Mouse (Mus musculus) embryonic stem cell, embryonic (primary cell): ENCODE results near the gene Emg1.

Experiments used
- CTCF ChIA-PET, 4 experiments: fragments of 300-600 bp in 2 of 4; fragments of 350-600 bp in 2 of 4; sonication (Branson Sonifier 250); formaldehyde crosslinking; loops; one replicate each; lab custom pipeline; 2022; ENCODE audit warnings: inconsistent platforms in 2 of 4; lab: Charles Lee
- POLR2A ChIA-PET, 4 experiments: fragments of 300-600 bp in 2 of 4; fragments of 350-600 bp in 2 of 4; sonication (Branson Sonifier 250); formaldehyde crosslinking; loops; one replicate each; lab custom pipeline; 2022; ENCODE audit warnings: antibody characterized with exemption in 4 of 4, inconsistent platforms in 1 of 4; lab: Charles Lee

The Emg1 gene

GRCm38 (mm10) chr6:124745490-124746295, 33.7 kb upstream of the Emg1 start:
- ChIA-PET POLR2A (interaction anchor here (0.6 to 23.3 kb wide), 88 partner anchors 11 to 825 kb away, joined by 3 to 686 read pairs (median 4); partner anchors contain the start of genes Atn1 (in 3 of the 4), Cdca3 (in 3 of the 4), Emg1 (in 3 of the 4) and Gm45234 (in 3 of the 4)), CTCF (interaction anchor here (0.6 to 3.4 kb wide), 44 partner anchors 10 to 273 kb away, joined by 3 to 46 read pairs (median 4); partner anchors contain the start of genes Gm45234 (in 3 of the 4), Emg1 (in 2 of the 4), Phb2 (in 2 of the 4) and Atn1 (in 1 of the 4))

GRCm38 (mm10) chr6:124744755-124745321, 32.9 kb upstream of the Emg1 start:
- ChIA-PET POLR2A (interaction anchor here (0.6 to 23.3 kb wide), 92 partner anchors 12 to 470 kb away, joined by 3 to 686 read pairs (median 4); partner anchors contain the start of genes Atn1 (in 3 of the 4), Cdca3 (in 3 of the 4), Emg1 (in 3 of the 4) and Gm45234 (in 3 of the 4)), CTCF (interaction anchor here (0.5 to 3.4 kb wide), 40 partner anchors 10 to 1960 kb away, joined by 3 to 46 read pairs (median 4); partner anchors contain the start of genes Gm45234 (in 3 of the 4), Emg1 (in 2 of the 4), Phb2 (in 2 of the 4) and Atn1 (in 1 of the 4))

GRCm38 (mm10) chr6:124743647-124744046, 31.7 kb upstream of the Emg1 start:
- ChIA-PET CTCF (interaction anchor here in 2 of 4 experiments (0.9 to 3.4 kb wide), 4 partner anchors 14 to 41 kb away, joined by 4 to 46 read pairs (median 8); partner anchors contain the start of genes Atn1 (in 1 of the 2) and Gm45234 (in 1 of the 2)), POLR2A (interaction anchor here (0.6 to 23.3 kb wide), 31 partner anchors 12 to 422 kb away, joined by 3 to 686 read pairs (median 6); partner anchors contain the start of genes Atn1 (in 3 of the 4), Gm45234 (in 3 of the 4), Cdca3 (in 2 of the 4) and Emg1 (in 2 of the 4))

GRCm38 (mm10) chr6:124742839-124743514, 31.0 kb upstream of the Emg1 start:
- CTCF ChIA-PET = interaction anchor here in 1 of 4 experiments (3.4 kb wide), 1 partner anchor 15 kb away, joined by 46 read pairs; the partner anchor contains the start of genes Atn1 and Gm45234
- POLR2A ChIA-PET = interaction anchor here (0.6 to 23.3 kb wide), 27 partner anchors 11 to 423 kb away, joined by 3 to 686 read pairs (median 6); partner anchors contain the start of genes Atn1 (in 3 of the 4), Gm45234 (in 3 of the 4), Cdca3 (in 2 of the 4) and Emg1 (in 2 of the 4)

GRCm38 (mm10) chr6:124741842-124742241, 29.9 kb upstream of the Emg1 start:
- CTCF ChIA-PET = interaction anchor here (0.6 to 2.1 kb wide), 14 partner anchors 14 to 450 kb away, joined by 3 to 12 read pairs (median 4); partner anchors contain the start of genes Cdca3 (in 1 of the 4), Emg1 (in 1 of the 4), Gm45234 (in 1 of the 4) and Mrpl51 (in 1 of the 4)
- POLR2A ChIA-PET = interaction anchor here (0.5 to 23.3 kb wide), 259 partner anchors 8 to 823 kb away, joined by 3 to 686 read pairs (median 5); partner anchors contain the start of genes Atn1 (in 4 of the 4), Emg1 (in 4 of the 4), Gm45234 (in 4 of the 4) and Phb2 (in 4 of the 4)

GRCm38 (mm10) chr6:124740888-124741761, 29.1 kb upstream of the Emg1 start, which contains the start of gene Grcc10:
TSS of gene Grcc10 (minus strand) at chr6:124741374.
- POLR2A ChIA-PET = interaction anchor here (0.5 to 23.3 kb wide), 284 partner anchors 8 to 1866 kb away, joined by 3 to 686 read pairs (median 4); partner anchors contain the start of genes Atn1 (in 4 of the 4), C1rl (in 4 of the 4), Cdca3 (in 4 of the 4) and Emg1 (in 4 of the 4)
- CTCF ChIA-PET = interaction anchor here (0.6 to 2.1 kb wide), 19 partner anchors 15 to 450 kb away, joined by 3 to 12 read pairs (median 4); partner anchors contain the start of genes Cdca3 (in 1 of the 4), Emg1 (in 1 of the 4), Gm45234 (in 1 of the 4) and Lpcat3 (in 1 of the 4)

GRCm38 (mm10) chr6:124740211-124740887, 28.4 kb upstream of the Emg1 start:
- ChIA-PET CTCF (interaction anchor here in 3 of 4 experiments (0.6 to 2.1 kb wide), 11 partner anchors 17 to 107 kb away, joined by 3 to 12 read pairs (median 5); no protein-coding TSS in a partner anchor), POLR2A (interaction anchor here (0.5 to 23.3 kb wide), 160 partner anchors 8 to 1865 kb away, joined by 3 to 686 read pairs (median 7); partner anchors contain the start of genes Atn1 (in 4 of the 4), C1rl (in 4 of the 4), Cdca3 (in 4 of the 4) and Emg1 (in 4 of the 4))

GRCm38 (mm10) chr6:124739231-124739796, 27.3 kb upstream of the Emg1 start:
- CTCF ChIA-PET = interaction anchor here in 3 of 4 experiments (1.0 to 2.1 kb wide), 11 partner anchors 20 to 266 kb away, joined by 3 to 11 read pairs (median 4); partner anchors contain the start of gene Lpcat3 (in 1 of the 3)
- POLR2A ChIA-PET = interaction anchor here (0.5 to 23.3 kb wide), 56 partner anchors 8 to 452 kb away, joined by 3 to 686 read pairs (median 6); partner anchors contain the start of genes Emg1 (in 3 of the 4), Phb2 (in 3 of the 4), Atn1 (in 2 of the 4) and Eno2 (in 2 of the 4)

- ChIA-PET POLR2A (interaction anchor here (0.5 to 23.3 kb wide), 57 partner anchors 8 to 453 kb away, joined by 3 to 686 read pairs (median 5); partner anchors contain the start of genes Emg1 (in 3 of the 4), Phb2 (in 3 of the 4), Atn1 (in 2 of the 4) and Cdca3 (in 2 of the 4)), CTCF (interaction anchor here in 3 of 4 experiments (0.9 to 2.1 kb wide), 13 partner anchors 19 to 265 kb away, joined by 3 to 11 read pairs (median 4); partner anchors contain the start of genes Emg1 (in 1 of the 3), Lpcat3 (in 1 of the 3) and Phb2 (in 1 of the 3))
Observed at GRCm38 (mm10) chr6:124738511-124739023, 26.6 kb upstream of the Emg1 start, which contains the start of gene Ptpn6. TSS of gene Ptpn6 (minus strand) at chr6:124738714.

GRCm38 (mm10) chr6:124737040-124737439, 25.1 kb upstream of the Emg1 start:
- CTCF ChIA-PET = interaction anchor here in 1 of 4 experiments (0.8 kb wide), 1 partner anchor 34 kb away, joined by 3 read pairs; no protein-coding TSS in a partner anchor

GRCm38 (mm10) chr6:124734417-124734816, 22.4 kb upstream of the Emg1 start:
- ChIA-PET POLR2A (interaction anchor here in 2 of 4 experiments (0.6 to 23.3 kb wide), 6 partner anchors 10 to 254 kb away, joined by 3 to 686 read pairs (median 28); partner anchors contain the start of genes Atn1 (in 1 of the 2), Emg1 (in 1 of the 2), Eno2 (in 1 of the 2) and Gm45234 (in 1 of the 2)), CTCF (interaction anchor here in 1 of 4 experiments (1.1 kb wide), 1 partner anchor 11 kb away, joined by 3 read pairs; no protein-coding TSS in a partner anchor)

More at GRCm38 (mm10) chr6:124737040-124737439, 25.1 kb upstream of the Emg1 start:
- POLR2A ChIA-PET = interaction anchor here in 3 of 4 experiments (0.8 to 23.3 kb wide), 7 partner anchors 7 to 69 kb away, joined by 3 to 686 read pairs (median 246); partner anchors contain the start of genes Emg1 (in 3 of the 3), Phb2 (in 3 of the 3), Atn1 (in 2 of the 3) and Gm45234 (in 2 of the 3)

GRCm38 (mm10) chr6:124732476-124733370, 20.7 kb upstream of the Emg1 start:
- ChIA-PET CTCF (interaction anchor here in 3 of 4 experiments (0.5 to 2.4 kb wide), 10 partner anchors 12 to 220 kb away, joined by 3 to 10 read pairs (median 4); no protein-coding TSS in a partner anchor), POLR2A (interaction anchor here (0.5 to 23.3 kb wide), 31 partner anchors 8 to 459 kb away, joined by 3 to 686 read pairs (median 4); partner anchors contain the start of genes Grcc10 (in 4 of the 4), Emg1 (in 3 of the 4), Phb2 (in 3 of the 4) and Atn1 (in 2 of the 4))
